Mouse (Mus musculus) cerebellum, adult 11-12 months (tissue): ENCODE data around the gene Cox16.
A peak's percentile ranks its signal among the peaks of the same experiment; 100 is the strongest.
"Not testable (repeated sequence)": the region's sequence is repeated elsewhere in the genome, so short reads cannot be mapped to it uniquely, and the experiment has no call there.

Source experiments
- DNase-seq: peaks from one replicate; pipeline ENCODE4 v3.0.0; 2022

Gene Cox16

GRCm38 (mm10) chr12:81484727-81485191, at the start of gene Cox16:
TSS of gene Cox16 (minus strand) at chr12:81485127.
- peak; percentile 82 for DNase-seq

DNA sequence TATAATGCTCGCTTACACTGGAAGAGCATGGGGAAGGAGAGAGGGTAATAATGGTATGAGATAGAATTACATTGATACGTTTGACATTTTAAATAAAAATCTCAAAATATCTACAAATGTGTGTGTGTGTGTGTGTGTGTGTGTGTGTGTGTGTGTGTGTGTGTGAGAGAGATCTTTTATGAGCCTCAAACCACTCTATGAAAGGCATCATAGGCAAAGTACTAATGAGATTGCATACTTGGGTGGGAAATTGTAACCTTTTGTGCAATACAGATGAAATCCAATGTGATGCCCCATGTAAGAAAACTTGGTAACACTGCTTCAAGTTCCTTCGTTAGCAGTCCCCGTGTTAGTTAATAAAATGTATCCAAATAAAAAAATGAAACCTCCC, 48.1 kb upstream of the Cox16 start:
- DNase-seq = no peak

DNA sequence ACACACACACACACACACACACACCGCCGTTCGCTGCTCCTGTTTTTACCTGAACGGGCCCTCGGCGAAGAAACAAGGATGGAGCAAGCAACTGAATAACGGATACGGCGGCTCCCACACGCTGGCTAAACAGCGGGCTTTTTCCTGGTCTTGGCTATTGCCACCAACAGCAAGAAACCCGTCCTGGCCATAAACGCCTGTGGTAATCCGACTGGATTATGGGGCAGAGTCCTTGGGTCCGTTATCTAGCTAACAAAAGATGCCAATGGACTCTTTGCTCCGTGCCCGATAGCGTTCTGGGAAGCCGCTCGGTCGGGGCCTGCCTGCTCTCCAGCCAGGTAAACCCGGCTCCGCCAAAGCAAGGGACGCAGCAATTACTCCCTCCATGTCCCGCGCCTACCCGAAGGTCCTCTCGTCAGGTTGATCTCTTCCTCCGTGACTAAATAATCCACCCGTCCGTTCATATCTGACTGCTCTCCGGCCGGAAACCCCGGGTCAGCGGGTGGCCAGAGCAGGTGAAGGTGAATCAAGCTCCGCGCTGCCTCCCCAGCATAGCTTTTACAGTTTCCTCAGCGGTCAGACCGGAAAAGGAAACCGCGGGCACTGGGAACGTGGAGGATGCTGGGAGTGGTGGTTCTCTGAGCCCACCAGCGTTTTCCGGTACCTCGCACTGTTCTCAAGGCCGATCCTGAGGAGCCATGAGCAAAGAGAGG, 47.5 kb upstream of the Cox16 start, which contains the start of the genes Gm20498 and Synj2bp:
TSS of gene Gm20498 (minus strand) at position 590 of the 713 bp plus-strand sequence.
TSS of gene Synj2bp (minus strand) at position 596 of the 713 bp plus-strand sequence.
- DNase-seq = peak; percentile 83

- DNase-seq = not testable (repeated sequence)
Measured at GRCm38 (mm10) chr12:81530587-81530986, 45.7 kb upstream of the Cox16 start.

DNA sequence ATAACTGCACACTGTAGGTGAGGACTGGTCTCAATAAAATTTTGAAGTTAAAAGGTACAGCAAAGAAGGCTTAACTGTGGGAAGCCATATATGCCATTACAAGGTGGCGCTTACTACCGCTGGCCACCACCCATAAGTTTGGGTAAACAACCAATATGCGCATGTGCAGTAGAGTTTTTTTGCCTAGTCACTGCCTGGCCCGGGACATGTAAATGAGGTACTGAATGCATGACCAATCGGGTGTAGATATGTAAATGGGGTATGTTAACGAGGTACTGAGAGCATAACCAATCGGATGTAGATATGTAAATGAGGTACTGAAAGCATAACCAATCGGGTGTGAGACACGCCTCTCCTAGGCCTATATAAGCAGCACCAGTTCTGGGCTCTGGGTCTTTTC, 12.0 kb upstream of the Cox16 start:
- DNase-seq = not testable (repeated sequence)

GRCm38 (mm10) chr12:81490491-81490890, 5.6 kb upstream of the Cox16 start:
- DNase-seq = no peak

DNA sequence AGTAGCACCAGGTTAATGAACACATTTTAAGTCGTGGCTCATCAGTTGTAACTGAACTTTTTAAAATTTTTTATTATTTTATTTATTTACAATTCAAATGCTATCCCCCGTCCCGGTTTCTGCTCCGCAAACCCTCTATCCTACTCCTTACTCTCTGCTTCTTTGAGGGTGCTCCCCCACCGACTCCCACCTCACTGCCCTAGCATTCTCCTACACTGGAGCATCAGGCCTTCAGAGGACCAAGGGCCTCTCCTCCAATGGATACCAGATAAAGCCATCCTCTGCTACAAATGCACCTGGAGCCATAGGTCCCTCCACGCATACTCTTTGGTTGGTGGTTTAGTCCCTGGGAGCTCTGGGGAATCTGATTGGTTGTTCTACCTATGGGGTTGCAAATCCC, 384 bp upstream of the Cox16 start:
- DNase-seq = peak; percentile 20

- no peak for DNase-seq
Measured at GRCm38 (mm10) chr12:81484212-81484611, 715 bp downstream of the Cox16 start.

GRCm38 (mm10) chr12:81483656-81484055, 1.3 kb downstream of the Cox16 start:
- DNase-seq = no peak

GRCm38 (mm10) chr12:81459051-81459450, 25.9 kb downstream of the Cox16 start:
- not testable (repeated sequence) for DNase-seq

DNA sequence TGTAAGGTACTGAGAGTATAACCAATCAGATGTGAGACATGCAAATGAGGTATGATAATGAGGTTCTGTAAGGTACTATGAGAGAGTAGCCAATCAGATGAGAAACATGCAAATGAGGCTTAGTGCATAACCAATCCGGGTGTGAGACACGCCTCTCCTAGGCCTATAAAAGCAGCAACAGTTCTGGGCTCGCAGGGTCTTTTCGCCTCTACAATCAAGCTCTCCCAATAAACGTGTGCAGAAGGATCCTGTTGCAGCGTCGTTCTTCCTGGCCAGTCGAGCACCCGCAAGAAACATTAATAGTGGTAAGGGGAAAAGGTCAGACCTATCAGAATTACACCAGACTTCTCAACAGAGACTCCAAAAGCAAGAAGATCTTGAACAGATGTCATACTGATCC, 45.9 kb downstream of the Cox16 start:
- not testable (repeated sequence) for DNase-seq

DNA sequence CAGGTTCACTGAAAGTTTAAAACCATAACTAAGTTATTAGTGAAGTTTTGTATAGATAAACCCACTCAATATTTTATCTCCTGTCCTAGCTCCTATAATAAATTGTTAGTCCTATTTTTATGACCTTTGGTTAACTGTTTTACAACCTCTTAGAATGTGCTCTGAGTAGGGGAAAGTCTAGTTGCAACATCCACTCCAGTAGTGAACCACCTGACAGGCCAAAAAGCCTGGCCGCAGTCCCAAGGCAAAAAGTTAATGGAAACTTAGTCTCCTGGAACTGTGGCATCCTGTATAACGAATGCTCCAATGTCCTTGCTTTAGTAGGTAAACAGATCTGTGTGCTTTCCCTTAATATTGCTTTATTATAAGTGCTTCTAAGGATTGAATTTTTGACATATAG, 50.1 kb downstream of the Cox16 start:
- DNase-seq = not testable (repeated sequence)

- no peak for DNase-seq
Measured at GRCm38 (mm10) chr12:81421846-81422245, 63.1 kb downstream of the Cox16 start, which contains the start of gene Adam4. TSS of gene Adam4 (minus strand) at chr12:81421946.

DNA sequence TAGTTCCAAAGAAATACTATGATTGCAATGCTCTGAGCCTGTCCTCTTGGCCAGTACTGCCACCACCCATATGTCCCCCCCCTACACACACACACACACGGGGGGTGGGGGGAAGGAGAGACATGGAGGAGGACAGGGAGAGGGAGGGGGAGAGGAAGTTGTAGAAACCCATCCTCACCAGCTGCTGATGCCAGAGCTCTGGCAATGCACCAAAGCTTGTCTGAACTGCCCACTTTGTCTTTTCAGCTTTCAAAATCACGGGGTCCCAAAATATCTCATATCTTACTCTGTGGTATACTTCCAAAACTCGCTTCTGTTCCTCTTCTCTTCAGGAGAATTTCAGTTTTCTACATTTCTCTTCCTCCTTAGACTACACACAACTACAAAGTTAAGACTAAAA, 71.7 kb downstream of the Cox16 start:
- DNase-seq = no peak

GRCm38 (mm10) chr12:81408966-81409365, 76.0 kb downstream of the Cox16 start:
- DNase-seq = no peak

GRCm38 (mm10) chr12:81402187-81402586, 82.7 kb downstream of the Cox16 start:
- DNase-seq = peak; percentile 49

DNA sequence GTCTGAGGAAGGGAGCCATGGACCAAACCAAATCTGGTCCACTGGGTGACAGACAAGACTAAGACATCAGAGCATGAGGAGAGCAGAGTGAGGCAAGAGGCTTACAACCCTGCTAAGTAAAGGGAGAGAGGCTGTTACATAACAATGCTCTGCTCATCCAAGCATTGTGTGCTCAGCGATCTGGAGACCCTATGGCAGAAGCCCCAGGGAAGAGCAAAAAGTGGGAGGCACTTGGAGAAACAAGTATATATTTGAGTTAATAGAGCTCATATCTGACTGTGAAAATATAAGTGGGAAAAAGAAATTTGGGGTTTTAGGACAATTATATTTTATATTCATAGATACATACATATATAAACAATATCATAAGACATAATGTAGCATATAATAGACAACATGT, 105.6 kb downstream of the Cox16 start, which contains the start of gene Gm4787:
TSS of gene Gm4787 (minus strand) at position 101 of the 400 bp plus-strand sequence.
- not testable (repeated sequence) for DNase-seq

GRCm38 (mm10) chr12:81333841-81334240, 151.1 kb downstream of the Cox16 start:
- no peak for DNase-seq

GRCm38 (mm10) chr12:81332875-81333421, 152.0 kb downstream of the Cox16 start, which contains the start of gene Slc8a3:
TSS of gene Slc8a3 (minus strand) at chr12:81333180.
- peak; percentile 81 for DNase-seq

GRCm38 (mm10) chr12:81331937-81332874, 152.7 kb downstream of the Cox16 start:
- DNase-seq = peak; percentile 84

DNA sequence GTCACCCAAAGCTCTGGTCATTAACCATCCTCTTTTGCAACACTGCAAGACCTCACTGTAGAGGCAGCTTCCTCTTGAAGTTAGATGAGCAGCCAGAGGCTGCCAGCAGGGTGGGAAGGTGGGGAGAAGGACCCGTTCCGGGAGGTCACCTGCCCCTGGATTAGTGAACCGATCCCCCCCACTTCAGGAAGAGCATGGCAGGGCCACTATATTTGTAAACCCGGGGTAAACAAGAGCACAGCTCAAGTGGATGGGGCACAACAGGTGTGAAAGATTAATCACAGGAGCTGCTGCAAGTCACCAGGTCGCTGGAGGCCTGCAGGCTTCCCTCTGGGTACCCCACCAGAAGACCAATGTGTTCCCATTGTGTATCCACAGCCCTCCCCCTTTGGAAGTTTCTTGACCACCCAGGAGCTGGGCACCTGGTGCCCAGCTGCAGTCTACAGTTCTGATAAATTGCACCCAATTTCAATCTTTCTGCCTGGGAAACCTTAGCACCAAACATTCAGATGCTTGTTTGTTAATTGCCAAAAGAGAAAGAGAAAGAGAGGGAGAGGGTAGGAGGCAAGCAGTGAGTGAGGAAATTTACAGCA, 153.8 kb downstream of the Cox16 start:
- DNase-seq = no peak

GRCm38 (mm10) chr12:81324991-81325390, 159.9 kb downstream of the Cox16 start:
- DNase-seq = no peak
